Mouse (Mus musculus) embryonic facial prominence, embryonic 14.5 days (tissue): Measurements from ENCODE around the gene Tstd2. TPM values are rescaled to one million over a fixed set of nuclear protein-coding genes. Genes with fewer than 3 reads are reported as not detected.

ENCODE experiments used
- ATAC-seq: fragments of 200-750 bp; cut with Nextera tagmentation; 2 replicates; pipeline ENCODE4 v1.8.0; 2017; ENCODE audit warnings: low read depth, moderate number of reproducible peaks, moderate TSS enrichment
- DNase-seq: peaks from one replicate; pipeline ENCODE4 v3.0.0-alpha.2; 2015; ENCODE audit warnings: low spot score
- H3K27ac ChIP-seq: fragments of 300-500 bp; sonication (generic); replicated peaks from 2 replicates; pipeline ENCODE4 v1.5.1; 2014; ENCODE audit warnings: low read depth, mild to moderate bottlenecking, low read length, moderate library complexity
- H3K27me3 ChIP-seq: fragments of 300-500 bp; sonication (generic); replicated peaks from 2 replicates; pipeline ENCODE4 v1.6.1; 2014; ENCODE audit warnings: low read length; ENCODE audit not compliant: control insufficient read depth, insufficient read depth
- H3K36me3 ChIP-seq: fragments of 300-500 bp; sonication (generic); 2 replicates; pipeline ENCODE4 v1.6.1; 2014; ENCODE audit warnings: low read length, mixed read lengths; ENCODE audit not compliant: control insufficient read depth, insufficient read depth
- H3K4me1 ChIP-seq: fragments of 300-500 bp; sonication (generic); 2 replicates; pipeline ENCODE4 v1.6.1; 2014; ENCODE audit warnings: antibody characterized with exemption, low read length; ENCODE audit not compliant: control insufficient read depth, insufficient read depth
- H3K4me2 ChIP-seq: fragments of 300-500 bp; sonication (generic); 2 replicates; pipeline ENCODE4 v1.6.1; 2014; ENCODE audit warnings: low read depth, mild to moderate bottlenecking, low read length, moderate library complexity, mixed read lengths
- H3K4me3 ChIP-seq: fragments of 300-500 bp; sonication (generic); 2 replicates; pipeline ENCODE4 v1.5.1; 2014; ENCODE audit warnings: low read depth, mild to moderate bottlenecking, low read length
- H3K9ac ChIP-seq: fragments of 300-500 bp; sonication (generic); 2 replicates; pipeline ENCODE4 v1.6.1; 2014; ENCODE audit warnings: low read depth, mild to moderate bottlenecking, low read length, moderate library complexity, mixed read lengths
- H3K9me3 ChIP-seq: fragments of 300-500 bp; sonication (generic); 2 replicates; pipeline ENCODE4 v1.6.1; 2016; ENCODE audit warnings: low read length; ENCODE audit not compliant: control insufficient read depth
- WGBS: fragments of 180-500 bp; shearing (Covaris S2); extraction: QIAGEN DNeasy Blood & Tissue Kit; methylation state at CpG from one replicate; pipeline ENCODE4 v1.1.7; 2014; 5-methylcytosine and 5-hydroxymethylcytosine counted together
- polyA plus RNA-seq: library from polyadenylated mRNA; unstranded; fragments of >200 nt; fragmentation: Nextera tagmentation; extraction: Ambion mirVana; gene quantifications from 2 replicates; pipeline ENCODE4 v1.2.1, GENCODE M21; 2014

Tstd2 gene
- polyA plus RNA-seq, 1 experiment from 2014 or later, result 15.4 TPM

DNA sequence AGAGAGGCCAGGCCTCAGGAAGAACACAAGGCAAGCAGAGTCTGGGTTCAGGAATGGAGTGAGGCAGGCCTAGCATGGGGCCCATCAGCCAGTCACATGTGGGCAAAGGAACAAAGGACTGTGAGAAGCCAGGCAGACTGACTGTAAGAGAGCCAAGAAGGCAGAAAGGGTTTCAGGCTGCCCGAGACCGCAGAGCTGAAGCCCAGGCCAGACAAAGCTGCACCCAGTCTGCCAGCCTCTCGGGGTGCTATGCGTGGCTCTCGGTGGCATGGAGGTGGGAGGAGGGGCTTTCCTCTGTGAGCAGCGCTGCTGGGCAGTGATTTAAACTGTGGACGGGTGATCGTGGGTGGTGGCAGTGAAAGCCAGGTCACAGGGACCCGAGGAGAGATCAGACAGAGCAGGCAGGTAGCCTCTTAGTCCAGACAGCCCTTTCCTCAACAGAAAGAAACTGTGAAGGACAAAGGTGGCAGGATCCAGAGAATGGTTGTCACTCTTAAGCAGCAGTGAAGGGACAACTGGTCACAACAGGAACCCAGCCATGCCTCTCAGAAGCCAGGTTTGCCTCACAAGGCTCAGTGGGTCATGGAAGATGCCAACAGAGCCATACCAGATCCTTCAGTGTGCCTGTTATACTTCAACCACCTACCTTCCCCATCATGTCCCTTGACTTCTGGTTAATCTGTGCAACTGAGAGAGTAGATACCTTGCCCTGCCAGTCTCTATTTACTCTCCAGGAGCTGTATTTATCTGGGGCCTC lies 53.9 kb downstream of the Tstd2 start:
- no peaks in the 10 kb centered on the region for H3K9me3 ChIP-seq
- H3K4me3 ChIP-seq, result no peak overlapping the region
- DNase-seq (no peak), ATAC-seq (no peak)
- 76% methylated on average over 7 of the region's 9 CpGs for WGBS
- no peak overlapping the region for H3K4me2 ChIP-seq
- H3K4me1 ChIP-seq, result peaks cover 4% of the 10 kb centered on the region; the same call in 1 of the 2 replicates
- H3K27me3 ChIP-seq, result no peaks in the 10 kb centered on the region
- H3K27ac ChIP-seq, result no peak overlapping the region
- H3K36me3 ChIP-seq, result no peaks in the 10 kb centered on the region
- no peak overlapping the region for H3K9ac ChIP-seq

DNA sequence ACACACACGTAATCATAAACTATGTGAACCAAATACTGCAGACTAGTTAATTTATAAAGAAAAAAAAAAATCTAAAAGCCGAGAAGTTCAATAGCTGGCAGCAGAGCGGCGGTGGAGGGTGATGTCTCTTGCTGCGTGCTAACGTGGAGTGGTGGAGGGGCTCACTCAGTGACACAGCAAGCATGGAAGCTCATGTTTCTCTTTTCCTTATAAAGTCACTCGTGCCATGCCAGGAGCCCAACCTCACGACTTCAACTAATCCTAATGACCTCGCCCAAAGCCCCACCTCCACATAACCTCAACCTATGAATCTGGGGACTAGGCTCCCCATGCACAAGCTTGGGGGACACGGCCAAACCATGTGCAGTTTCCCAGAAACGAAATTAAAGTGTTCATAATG lies 55.9 kb downstream of the Tstd2 start:
- H3K27me3 ChIP-seq, result no peaks in the 10 kb centered on the region
- H3K4me2 ChIP-seq, result no peak overlapping the region
- H3K36me3 ChIP-seq, result no peaks in the 10 kb centered on the region
- peaks cover under 1% of the 10 kb centered on the region; the same call in 1 of the 2 replicates for H3K4me1 ChIP-seq
- no peak for DNase-seq
- ATAC-seq, result no peak
- no peak overlapping the region for H3K27ac ChIP-seq
- H3K9me3 ChIP-seq, result no peaks in the 10 kb centered on the region
- no peak overlapping the region for H3K4me3 ChIP-seq
- H3K9ac ChIP-seq, result no peak overlapping the region
- WGBS, result 66% methylated on average over 11 of the region's 11 CpGs

DNA sequence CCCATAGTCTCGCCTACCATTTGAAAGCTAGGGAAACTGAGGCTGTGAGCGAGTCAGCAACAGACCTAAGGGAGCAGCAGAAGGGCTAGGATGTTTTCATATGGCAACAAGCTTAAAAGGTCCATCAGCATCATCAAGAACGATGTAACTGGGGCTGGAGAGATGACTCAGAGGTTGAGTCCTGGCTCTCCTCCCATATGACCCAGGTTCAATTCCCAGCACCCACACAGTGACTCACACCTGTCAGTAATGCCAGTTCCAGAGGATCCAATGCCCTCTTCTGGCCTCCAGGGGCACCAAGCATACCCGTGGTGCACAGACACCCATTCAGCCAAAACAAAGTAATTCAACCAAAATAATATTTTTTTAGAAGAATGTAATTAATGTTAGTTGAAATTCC lies 58.2 kb downstream of the Tstd2 start:
- Histone ChIP-seq H3K9ac (no peak overlapping the region), H3K4me1 (no peaks in the 10 kb centered on the region), H3K9me3 (no peaks in the 10 kb centered on the region), H3K27me3 (no peaks in the 10 kb centered on the region), H3K27ac (no peak overlapping the region), H3K4me3 (no peak overlapping the region), H3K4me2 (no peak overlapping the region), H3K36me3 (no peaks in the 10 kb centered on the region)
- ATAC-seq (no peak), DNase-seq (no peak)
- WGBS, result 80% methylated on average over 4 of the region's 4 CpGs

DNA sequence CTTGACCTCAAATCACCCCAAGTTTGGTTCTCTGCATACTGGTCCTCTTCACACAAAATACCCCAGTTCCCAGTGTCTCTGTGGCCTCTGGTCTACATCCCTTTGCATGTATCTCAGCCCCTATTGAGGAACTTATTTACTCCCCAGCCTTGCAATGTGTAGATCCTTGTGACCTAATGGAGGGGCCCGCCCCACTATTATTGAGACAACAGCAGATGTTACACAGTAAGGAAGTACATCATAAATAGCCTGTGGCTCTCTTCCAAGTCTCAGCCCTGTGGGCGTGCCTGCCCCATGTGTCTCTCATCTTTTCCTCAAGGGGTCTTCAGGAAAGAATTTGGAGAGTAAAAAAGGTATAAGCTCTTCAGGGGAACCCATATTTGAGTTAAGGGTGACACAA lies 61.6 kb downstream of the Tstd2 start:
- Histone ChIP-seq H3K4me1 (no peaks in the 10 kb centered on the region), H3K36me3 (no peaks in the 10 kb centered on the region), H3K27ac (no peak overlapping the region), H3K9ac (no peak overlapping the region), H3K27me3 (no peaks in the 10 kb centered on the region), H3K4me3 (no peak overlapping the region), H3K4me2 (no peak overlapping the region), H3K9me3 (no peaks in the 10 kb centered on the region)
- DNase-seq (peak; percentile 65), ATAC-seq (peak; percentile 44; the same call in 1 of the 2 replicates)
- 80% methylated on average over 2 of the region's 2 CpGs for WGBS

DNA sequence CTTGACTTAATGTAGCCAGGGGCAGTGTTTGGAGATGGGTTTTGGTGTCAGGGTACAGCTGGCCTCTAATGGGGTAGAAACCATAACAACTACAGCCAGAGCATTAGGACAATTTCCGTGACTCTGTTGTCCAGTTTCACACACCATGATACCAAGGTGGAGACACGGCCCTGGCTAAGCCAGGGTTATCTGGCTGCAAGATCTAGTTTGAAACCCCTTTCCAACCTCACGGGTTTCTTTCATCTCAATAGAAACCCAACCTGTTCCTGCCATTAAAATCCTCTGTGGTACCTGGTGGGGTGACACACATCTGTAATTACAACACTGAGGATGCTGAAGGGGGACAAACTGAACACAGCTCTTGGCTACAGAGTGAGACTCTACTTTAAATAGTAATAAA lies 62.8 kb downstream of the Tstd2 start:
- 65% methylated on average over 3 of the region's 3 CpGs for WGBS
- no peaks in the 10 kb centered on the region for H3K27me3 ChIP-seq
- no peak overlapping the region for H3K4me3 ChIP-seq
- ATAC-seq (no peak), DNase-seq (no peak)
- no peak overlapping the region for H3K4me2 ChIP-seq
- no peaks in the 10 kb centered on the region for H3K9me3 ChIP-seq
- H3K4me1 ChIP-seq, result no peaks in the 10 kb centered on the region
- no peak overlapping the region for H3K9ac ChIP-seq
- no peaks in the 10 kb centered on the region for H3K36me3 ChIP-seq
- H3K27ac ChIP-seq, result no peak overlapping the region

DNA sequence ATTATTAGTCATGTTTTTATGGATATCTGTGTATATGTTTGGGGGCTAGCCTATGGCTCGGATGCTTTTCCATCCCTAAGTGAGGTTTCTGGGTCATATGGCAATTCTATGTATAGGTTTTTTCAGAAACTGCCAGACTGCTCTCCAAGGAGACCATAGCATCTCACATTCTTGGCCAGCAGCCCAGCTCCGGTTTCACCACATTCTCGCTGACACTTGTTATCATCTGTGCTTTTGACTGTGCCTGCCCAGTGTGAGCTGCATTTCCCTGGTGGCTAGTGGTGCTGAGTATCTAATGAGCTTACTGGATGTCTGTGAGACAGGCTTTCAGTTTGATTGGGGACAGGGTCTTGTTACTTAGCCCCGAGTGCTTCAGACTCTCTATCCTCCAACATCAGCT lies 64.8 kb downstream of the Tstd2 start:
- 25% methylated on average over 4 of the region's 4 CpGs for WGBS
- Histone ChIP-seq H3K4me1 (no peaks in the 10 kb centered on the region), H3K4me3 (no peak overlapping the region), H3K9me3 (no peaks in the 10 kb centered on the region), H3K4me2 (no peak overlapping the region), H3K27ac (no peak overlapping the region), H3K9ac (no peak overlapping the region), H3K27me3 (no peaks in the 10 kb centered on the region), H3K36me3 (no peaks in the 10 kb centered on the region)
- peak; percentile 85 for DNase-seq
- ATAC-seq, result peak; percentile 76

DNA sequence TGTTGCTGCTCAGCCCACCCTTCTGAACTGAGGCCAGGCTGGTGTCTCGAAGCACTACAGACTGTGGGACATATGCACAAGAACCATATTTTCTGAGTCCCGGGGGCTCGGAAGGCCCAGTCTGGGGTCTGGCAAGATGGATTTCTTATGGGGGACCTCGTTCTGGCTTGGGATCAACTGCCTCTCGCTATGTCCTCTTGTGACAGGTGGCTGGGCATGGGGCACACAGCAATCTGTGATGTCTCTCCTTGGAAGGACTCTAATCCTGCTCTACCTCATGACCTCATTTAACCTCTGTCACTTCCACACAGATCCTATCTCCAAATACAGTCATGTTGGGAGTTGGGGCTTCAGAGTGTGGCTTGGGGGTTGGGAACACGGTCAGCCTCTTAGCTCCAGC lies 65.9 kb downstream of the Tstd2 start:
- no peaks in the 10 kb centered on the region for H3K9me3 ChIP-seq
- no peak overlapping the region for H3K27ac ChIP-seq
- H3K27me3 ChIP-seq, result no peaks in the 10 kb centered on the region
- DNase-seq, result no peak
- H3K4me1 ChIP-seq, result no peaks in the 10 kb centered on the region
- WGBS, result 76% methylated on average over 6 of the region's 6 CpGs
- H3K36me3 ChIP-seq, result no peaks in the 10 kb centered on the region
- ATAC-seq, result no peak
- no peak overlapping the region for H3K9ac ChIP-seq
- H3K4me3 ChIP-seq, result no peak overlapping the region
- H3K4me2 ChIP-seq, result no peak overlapping the region

DNA sequence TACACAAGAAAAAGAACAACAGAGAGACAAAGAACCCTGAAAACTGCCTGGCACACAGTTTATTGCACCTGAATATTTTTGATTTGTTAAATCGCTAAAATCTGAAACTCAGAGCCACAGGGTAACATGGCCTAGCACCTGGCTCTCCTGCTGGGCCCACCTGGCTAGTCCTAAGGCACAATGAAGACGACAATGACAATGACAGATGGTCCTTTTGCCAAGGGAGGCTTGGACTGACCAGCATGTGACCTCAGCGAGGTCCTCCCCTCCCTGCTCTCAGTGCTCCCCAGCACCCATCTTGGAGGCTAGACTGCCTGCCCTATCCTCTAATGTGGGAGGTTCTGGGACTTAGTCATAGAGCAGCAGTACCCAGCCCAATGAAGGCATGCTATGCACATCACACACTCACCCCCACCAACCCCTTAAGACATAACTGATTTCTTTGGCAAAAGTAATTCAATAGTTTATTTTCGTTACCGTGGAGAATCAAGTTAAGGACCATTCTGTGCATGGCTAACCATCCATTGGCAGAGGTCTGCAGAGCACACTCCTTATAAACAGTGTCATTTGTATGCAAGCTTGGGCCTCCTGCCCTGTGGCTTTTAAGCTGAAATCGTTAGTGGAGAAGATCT lies 68.5 kb downstream of the Tstd2 start:
- 58% methylated on average over 6 of the region's 6 CpGs for WGBS
- peaks cover 2% of the 10 kb centered on the region; the same call in 1 of the 2 replicates for H3K4me1 ChIP-seq
- H3K4me3 ChIP-seq, result no peak overlapping the region
- H3K9me3 ChIP-seq, result no peaks in the 10 kb centered on the region
- H3K27me3 ChIP-seq, result no peaks in the 10 kb centered on the region
- no peaks in the 10 kb centered on the region for H3K36me3 ChIP-seq
- DNase-seq (peak; percentile 57), ATAC-seq (peak; percentile 65; the same call in 1 of the 2 replicates)
- no peak overlapping the region for H3K27ac ChIP-seq
- H3K4me2 ChIP-seq, result no peak overlapping the region
- H3K9ac ChIP-seq, result no peak overlapping the region

DNA sequence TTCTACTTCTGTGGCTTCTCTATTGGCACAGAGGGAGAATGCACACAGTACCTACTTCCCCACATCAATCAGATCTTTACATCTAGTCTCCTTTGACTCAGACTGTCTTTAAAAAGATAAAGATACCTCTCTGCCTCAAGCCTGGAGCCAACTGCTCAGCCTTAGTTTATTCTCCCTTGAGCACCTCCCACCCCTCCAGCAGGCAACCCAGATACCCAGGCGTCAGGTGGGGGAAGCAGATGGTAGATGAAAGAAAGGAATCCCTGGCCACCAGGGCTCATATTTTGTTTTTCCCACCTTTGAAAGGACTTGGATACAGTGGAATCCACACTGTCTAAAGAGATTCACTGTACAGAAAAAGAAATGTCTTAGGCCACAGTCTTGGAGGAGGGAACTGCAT lies 69.9 kb downstream of the Tstd2 start:
- Histone ChIP-seq H3K27me3 (no peaks in the 10 kb centered on the region), H3K27ac (no peak overlapping the region), H3K4me3 (no peak overlapping the region), H3K9me3 (no peaks in the 10 kb centered on the region), H3K36me3 (no peaks in the 10 kb centered on the region), H3K4me2 (no peak overlapping the region), H3K9ac (no peak overlapping the region), H3K4me1 (peaks cover 10% of the 10 kb centered on the region)
- no peak for ATAC-seq
- DNase-seq, result no peak
- WGBS, result 53% methylated on average over 1 of the region's 1 CpGs
